Mouse (Mus musculus): ENCODE data around the gene Syt14. TPM values are rescaled to one million over a fixed set of nuclear protein-coding genes. Genes with fewer than 3 reads are reported as not detected.
A peak's percentile ranks its signal among the peaks of the same experiment; 100 is the strongest.

Syt14 gene
- polyA plus RNA-seq, 1 experiment from 2014 or later: 9.0 TPM

GRCm38 (mm10) chr1:193047616-193048015, 12.0 kb upstream of the Syt14 start:
- Histone ChIP-seq H3K36me3 (ENCODE audit: control insufficient read depth, insufficient read depth) (no peaks in the 10 kb centered on the region), H3K9ac (replicated peaks; ENCODE audit: low read depth, low read length) (no peak overlapping the region), H3K4me2 (ENCODE audit: low read length) (no peak overlapping the region), H3K4me1 (replicated peaks; ENCODE audit: control insufficient read depth, insufficient read depth, low read length) (no peaks in the 10 kb centered on the region), H3K27me3 (replicated peaks; ENCODE audit: control insufficient read depth, insufficient read depth, low read length) (no peaks in the 10 kb centered on the region), H3K27ac (ENCODE audit: low read length) (no peak overlapping the region), H3K9me3 (ENCODE audit: control insufficient read depth, low read length) (no peaks in the 10 kb centered on the region), H3K4me3 (replicated peaks; ENCODE audit: low read length) (no peak overlapping the region)
- no peak for ATAC-seq
- WGBS: 82% methylated on average over 4 of the region's 4 CpGs

GRCm38 (mm10) chr1:193042760-193043295, 7.3 kb upstream of the Syt14 start:
- Histone ChIP-seq H3K36me3 (ENCODE audit: control insufficient read depth, insufficient read depth) (no peaks in the 10 kb centered on the region), H3K4me1 (replicated peaks; ENCODE audit: control insufficient read depth, insufficient read depth, low read length) (no peaks in the 10 kb centered on the region), H3K9ac (replicated peaks; ENCODE audit: low read depth, low read length) (no peak overlapping the region), H3K9me3 (ENCODE audit: control insufficient read depth, low read length) (no peaks in the 10 kb centered on the region), H3K27ac (ENCODE audit: low read length) (no peak overlapping the region), H3K27me3 (replicated peaks; ENCODE audit: control insufficient read depth, insufficient read depth, low read length) (no peaks in the 10 kb centered on the region), H3K4me3 (replicated peaks; ENCODE audit: low read length) (no peak overlapping the region), H3K4me2 (ENCODE audit: low read length) (no peak overlapping the region)
- no peak for ATAC-seq
- WGBS: 49% methylated on average over 3 of the region's 3 CpGs

- peak overlapping the region; percentile 56 for H3K4me2 ChIP-seq (ENCODE audit: low read length)
- peak; percentile 42; the same call in 1 of the 2 replicates for ATAC-seq
- H3K36me3 ChIP-seq (ENCODE audit: control insufficient read depth, insufficient read depth): no peaks in the 10 kb centered on the region
- no peak overlapping the region for H3K27ac ChIP-seq (ENCODE audit: low read length)
- no peaks in the 10 kb centered on the region for H3K9me3 ChIP-seq (ENCODE audit: control insufficient read depth, low read length)
- peak overlapping the region; percentile 81 for H3K9ac ChIP-seq (replicated peaks; ENCODE audit: low read depth, low read length)
- peaks cover 8% of the 10 kb centered on the region for H3K4me1 ChIP-seq (replicated peaks; ENCODE audit: control insufficient read depth, insufficient read depth, low read length)
- no peaks in the 10 kb centered on the region for H3K27me3 ChIP-seq (replicated peaks; ENCODE audit: control insufficient read depth, insufficient read depth, low read length)
- H3K4me3 ChIP-seq (replicated peaks; ENCODE audit: low read length): peak overlapping the region; percentile 91
- WGBS: 0% methylated on average over 19 of the region's 19 CpGs
These were observed 614 bp downstream of the Syt14 start for GRCm38 (mm10) chr1:193034951-193035370.

- no peak overlapping the region for H3K9ac ChIP-seq (replicated peaks; ENCODE audit: low read depth, low read length)
- WGBS: 82% methylated on average over 1 of the region's 1 CpGs
- no peaks in the 10 kb centered on the region for H3K27me3 ChIP-seq (replicated peaks; ENCODE audit: control insufficient read depth, insufficient read depth, low read length)
- no peak overlapping the region for H3K4me3 ChIP-seq (replicated peaks; ENCODE audit: low read length)
- no peaks in the 10 kb centered on the region for H3K4me1 ChIP-seq (replicated peaks; ENCODE audit: control insufficient read depth, insufficient read depth, low read length)
- no peaks in the 10 kb centered on the region for H3K9me3 ChIP-seq (ENCODE audit: control insufficient read depth, low read length)
- ATAC-seq: no peak
- H3K27ac ChIP-seq (ENCODE audit: low read length): no peak overlapping the region
- no peaks in the 10 kb centered on the region for H3K36me3 ChIP-seq (ENCODE audit: control insufficient read depth, insufficient read depth)
- no peak overlapping the region for H3K4me2 ChIP-seq (ENCODE audit: low read length)
These were observed 11.3 kb downstream of the Syt14 start for GRCm38 (mm10) chr1:193024311-193024710.

- no peak for ATAC-seq
- no peak overlapping the region for H3K4me3 ChIP-seq (replicated peaks; ENCODE audit: low read length)
- H3K9ac ChIP-seq (replicated peaks; ENCODE audit: low read depth, low read length): no peak overlapping the region
- 100% methylated on average over 2 of the region's 2 CpGs for WGBS
- H3K27me3 ChIP-seq (replicated peaks; ENCODE audit: control insufficient read depth, insufficient read depth, low read length): no peaks in the 10 kb centered on the region
- H3K9me3 ChIP-seq (ENCODE audit: control insufficient read depth, low read length): no peaks in the 10 kb centered on the region
- no peak overlapping the region for H3K4me2 ChIP-seq (ENCODE audit: low read length)
- no peak overlapping the region for H3K27ac ChIP-seq (ENCODE audit: low read length)
- no peaks in the 10 kb centered on the region for H3K4me1 ChIP-seq (replicated peaks; ENCODE audit: control insufficient read depth, insufficient read depth, low read length)
- no peaks in the 10 kb centered on the region for H3K36me3 ChIP-seq (ENCODE audit: control insufficient read depth, insufficient read depth)
These were observed 23.2 kb downstream of the Syt14 start for GRCm38 (mm10) chr1:193012351-193012750.

GRCm38 (mm10) chr1:193011000-193011769, 24.4 kb downstream of the Syt14 start:
- Histone ChIP-seq H3K27ac (ENCODE audit: low read length) (no peak overlapping the region), H3K4me1 (replicated peaks; ENCODE audit: control insufficient read depth, insufficient read depth, low read length) (no peaks in the 10 kb centered on the region), H3K27me3 (replicated peaks; ENCODE audit: control insufficient read depth, insufficient read depth, low read length) (no peaks in the 10 kb centered on the region), H3K4me2 (ENCODE audit: low read length) (no peak overlapping the region), H3K9ac (replicated peaks; ENCODE audit: low read depth, low read length) (no peak overlapping the region), H3K4me3 (replicated peaks; ENCODE audit: low read length) (no peak overlapping the region), H3K36me3 (ENCODE audit: control insufficient read depth, insufficient read depth) (no peaks in the 10 kb centered on the region), H3K9me3 (ENCODE audit: control insufficient read depth, low read length) (no peaks in the 10 kb centered on the region)
- ATAC-seq: no peak
- WGBS: 90% methylated on average over 3 of the region's 3 CpGs

- H3K4me2 ChIP-seq (ENCODE audit: low read length): no peak overlapping the region
- no peak for ATAC-seq
- no peaks in the 10 kb centered on the region; the same call in 1 of the 2 replicates for H3K4me1 ChIP-seq (replicated peaks; ENCODE audit: control insufficient read depth, insufficient read depth, low read length)
- H3K9ac ChIP-seq (replicated peaks; ENCODE audit: low read depth, low read length): no peak overlapping the region
- H3K27ac ChIP-seq (ENCODE audit: low read length): no peak overlapping the region
- H3K9me3 ChIP-seq (ENCODE audit: control insufficient read depth, low read length): no peaks in the 10 kb centered on the region
- 66% methylated on average over 1 of the region's 1 CpGs for WGBS
- no peak overlapping the region for H3K4me3 ChIP-seq (replicated peaks; ENCODE audit: low read length)
- no peaks in the 10 kb centered on the region for H3K36me3 ChIP-seq (ENCODE audit: control insufficient read depth, insufficient read depth)
- H3K27me3 ChIP-seq (replicated peaks; ENCODE audit: control insufficient read depth, insufficient read depth, low read length): no peaks in the 10 kb centered on the region
These were observed 31.0 kb downstream of the Syt14 start for GRCm38 (mm10) chr1:193004581-193004980.

GRCm38 (mm10) chr1:193003953-193004352, 31.6 kb downstream of the Syt14 start:
- 85% methylated on average over 2 of the region's 2 CpGs for WGBS

GRCm38 (mm10) chr1:193002307-193002706, 33.3 kb downstream of the Syt14 start:
- Histone ChIP-seq H3K27me3 (replicated peaks; ENCODE audit: control insufficient read depth, insufficient read depth, low read length) (no peaks in the 10 kb centered on the region), H3K4me1 (replicated peaks; ENCODE audit: control insufficient read depth, insufficient read depth, low read length) (no peaks in the 10 kb centered on the region; the same call in 1 of the 2 replicates), H3K9me3 (ENCODE audit: control insufficient read depth, low read length) (no peaks in the 10 kb centered on the region), H3K4me2 (ENCODE audit: low read length) (no peak overlapping the region), H3K9ac (replicated peaks; ENCODE audit: low read depth, low read length) (no peak overlapping the region), H3K27ac (ENCODE audit: low read length) (no peak overlapping the region), H3K36me3 (ENCODE audit: control insufficient read depth, insufficient read depth) (no peaks in the 10 kb centered on the region), H3K4me3 (replicated peaks; ENCODE audit: low read length) (no peak overlapping the region)
- ATAC-seq: no peak
- WGBS: 96% methylated on average over 4 of the region's 4 CpGs

More at GRCm38 (mm10) chr1:193003953-193004352, 31.6 kb downstream of the Syt14 start:
- no peaks in the 10 kb centered on the region for H3K27me3 ChIP-seq (replicated peaks; ENCODE audit: control insufficient read depth, insufficient read depth, low read length)
- no peaks in the 10 kb centered on the region for H3K9me3 ChIP-seq (ENCODE audit: control insufficient read depth, low read length)
- H3K27ac ChIP-seq (ENCODE audit: low read length): no peak overlapping the region
- no peak for ATAC-seq
- H3K4me2 ChIP-seq (ENCODE audit: low read length): no peak overlapping the region
- no peaks in the 10 kb centered on the region for H3K36me3 ChIP-seq (ENCODE audit: control insufficient read depth, insufficient read depth)
- H3K4me3 ChIP-seq (replicated peaks; ENCODE audit: low read length): no peak overlapping the region
- no peak overlapping the region for H3K9ac ChIP-seq (replicated peaks; ENCODE audit: low read depth, low read length)
- H3K4me1 ChIP-seq (replicated peaks; ENCODE audit: control insufficient read depth, insufficient read depth, low read length): no peaks in the 10 kb centered on the region; the same call in 1 of the 2 replicates

Data from forebrain, embryonic 16.5 days (tissue).